Mouse (Mus musculus): ENCODE data around the gene Pno1.
A peak's percentile ranks its signal among the peaks of the same experiment; 100 is the strongest.

Pno1 gene

GRCm38 (mm10) chr11:17180753-17181152, 30.6 kb downstream of the Pno1 start:
- DNase-seq (ENCODE audit: low read depth, low spot score) = no peak

- DNase-seq (ENCODE audit: low read depth, low spot score) = no peak
Observed at GRCm38 (mm10) chr11:17176638-17177037, 34.7 kb downstream of the Pno1 start.

GRCm38 (mm10) chr11:17172300-17172699, 39.1 kb downstream of the Pno1 start:
- DNase-seq (ENCODE audit: low read depth, low spot score) = peak; percentile 21

GRCm38 (mm10) chr11:17170938-17171729, 40.2 kb downstream of the Pno1 start:
- no peak for DNase-seq (ENCODE audit: low read depth, low spot score)

GRCm38 (mm10) chr11:17169262-17169661, 42.1 kb downstream of the Pno1 start:
- no peak for DNase-seq (ENCODE audit: low read depth, low spot score)

GRCm38 (mm10) chr11:17166627-17167026, 44.7 kb downstream of the Pno1 start:
- DNase-seq (ENCODE audit: low read depth, low spot score) = no peak

- peak; percentile 33 for DNase-seq (ENCODE audit: low read depth, low spot score)
Observed at GRCm38 (mm10) chr11:17163956-17164355, 47.4 kb downstream of the Pno1 start.

GRCm38 (mm10) chr11:17160242-17160641, 51.1 kb downstream of the Pno1 start:
- DNase-seq (ENCODE audit: low read depth, low spot score) = peak; percentile 76

GRCm38 (mm10) chr11:17159738-17160241, 51.6 kb downstream of the Pno1 start:
- peak; percentile 13 for DNase-seq (ENCODE audit: low read depth, low spot score)

- peak; percentile 95 for DNase-seq (ENCODE audit: low read depth, low spot score)
Observed at GRCm38 (mm10) chr11:17158858-17159737, 52.3 kb downstream of the Pno1 start, which contains the start of gene Ppp3r1. Gene Ppp3r1, plus strand, starts transcription at chr11:17159263.

Data from ES-CJ7 (cell line).